Mouse (Mus musculus) cerebellum, adult 11-12 months (tissue): ENCODE data around the gene Cutc.

Experiments used
- DNase-seq: peaks from one replicate; pipeline ENCODE4 v3.0.0; 2022

The Cutc gene

DNA sequence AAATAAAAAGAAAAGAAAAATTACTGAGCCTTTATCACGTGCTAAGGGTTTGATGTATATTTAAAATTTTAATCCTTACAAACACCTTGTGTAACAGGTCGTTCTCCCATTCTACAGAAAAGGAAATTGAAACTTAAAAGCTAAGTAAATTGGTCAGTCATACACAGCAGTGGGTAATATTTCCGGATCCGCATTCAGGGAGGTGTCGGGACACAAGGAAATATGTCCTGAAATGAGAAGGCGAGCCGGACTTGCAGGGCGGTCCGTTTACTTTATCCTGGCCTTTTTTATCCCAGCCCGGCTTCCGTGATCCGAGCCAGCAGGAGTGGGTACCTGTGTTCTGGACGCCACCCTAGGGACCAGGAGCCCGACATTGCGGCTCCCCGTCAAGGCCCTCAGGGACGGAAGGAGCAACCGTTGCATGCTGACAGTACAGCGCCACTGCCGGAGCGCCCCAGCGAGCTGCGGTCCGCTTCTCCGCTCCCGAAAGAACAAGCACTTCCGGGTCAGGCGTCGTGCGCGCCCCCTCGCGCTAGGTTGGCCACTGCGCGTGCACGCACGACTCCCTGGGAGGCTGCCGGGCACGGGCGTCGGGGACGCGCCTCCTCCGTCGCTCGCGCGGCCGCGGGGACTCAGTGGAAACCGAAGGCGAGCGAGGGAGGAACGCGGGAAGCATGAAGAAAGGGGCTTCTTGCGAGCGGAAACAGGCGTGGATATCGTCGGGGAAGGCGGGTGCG is at the start of gene Cutc, which contains the start of gene Cox15:
TSS of gene Cutc (plus strand) at position 508 of the 737 bp plus-strand sequence.
TSS of gene Cox15 (minus strand) at position 512 of the 737 bp plus-strand sequence.
- DNase-seq: peak; percentile 95

DNA sequence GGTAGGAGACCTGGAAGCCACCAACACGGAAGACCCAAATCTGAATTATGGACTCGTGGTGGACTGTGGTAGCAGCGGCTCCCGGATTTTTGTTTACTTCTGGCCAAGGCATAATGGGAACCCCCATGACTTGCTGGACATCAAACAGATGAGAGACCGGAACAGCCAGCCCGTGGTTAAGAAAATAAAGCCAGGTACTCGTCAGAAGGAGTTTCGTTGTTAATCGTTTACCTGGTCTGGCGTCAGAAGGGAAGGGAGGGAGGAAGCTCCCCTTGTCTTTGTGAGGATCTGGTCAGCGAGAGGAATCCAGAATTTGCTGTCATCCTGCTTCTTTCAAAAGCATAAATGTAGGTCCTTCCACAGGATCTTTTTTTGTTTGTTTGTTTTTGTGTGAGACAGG is 48.6 kb upstream of the Cutc start:
- DNase-seq: no peak

DNA sequence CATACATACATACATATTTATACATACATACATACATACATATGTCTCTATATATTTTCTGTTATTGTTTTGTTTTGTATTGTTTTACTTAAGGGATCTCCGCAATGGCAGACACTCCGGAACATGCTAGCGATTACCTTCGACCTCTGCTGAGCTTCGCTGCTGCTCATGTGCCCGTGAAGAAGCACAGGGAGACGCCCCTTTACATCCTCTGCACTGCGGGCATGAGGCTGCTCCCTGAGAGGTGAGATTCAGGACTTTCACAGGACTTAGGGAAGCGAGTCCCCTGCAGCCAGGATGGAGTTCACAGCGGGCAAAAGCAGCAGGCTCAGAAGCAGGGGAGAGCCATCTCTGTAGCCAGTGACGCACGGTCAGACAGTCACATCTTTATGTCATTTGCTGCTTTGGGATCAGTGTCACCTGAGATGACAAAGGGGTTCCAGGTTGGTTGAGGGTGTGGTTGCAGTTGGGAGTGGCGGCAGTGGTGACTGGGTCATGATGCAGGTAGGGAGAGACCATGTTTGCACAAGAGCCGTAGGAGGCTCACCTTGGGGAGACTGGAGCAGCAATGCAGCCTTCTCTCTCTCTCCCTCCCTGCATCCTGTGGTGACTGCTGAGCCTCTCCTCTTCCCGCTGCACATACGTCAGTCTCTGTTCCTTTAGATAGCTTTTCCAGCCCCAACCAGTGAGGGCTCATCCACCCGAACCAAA is 47.9 kb upstream of the Cutc start:
- no peak for DNase-seq

DNA sequence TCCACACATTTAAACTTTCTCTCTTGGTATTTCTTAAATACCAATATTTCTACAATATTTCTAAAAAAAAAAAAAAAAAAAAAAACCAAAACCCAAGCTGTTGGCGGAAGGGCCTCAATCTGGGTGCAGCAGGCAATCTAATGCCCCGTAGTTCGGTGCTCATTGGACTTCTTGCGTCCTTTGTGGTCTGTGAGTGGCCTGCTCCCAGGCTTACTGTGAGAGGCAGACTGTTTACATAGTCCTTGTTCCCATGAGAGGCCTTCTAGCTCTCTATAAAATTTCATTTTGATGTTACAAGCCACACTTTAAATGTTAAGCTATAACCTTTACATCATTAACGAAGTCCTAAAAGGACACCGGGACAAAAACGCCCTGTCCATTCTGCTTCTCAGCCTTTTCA is 44.6 kb upstream of the Cutc start:
- DNase-seq: no peak

DNA sequence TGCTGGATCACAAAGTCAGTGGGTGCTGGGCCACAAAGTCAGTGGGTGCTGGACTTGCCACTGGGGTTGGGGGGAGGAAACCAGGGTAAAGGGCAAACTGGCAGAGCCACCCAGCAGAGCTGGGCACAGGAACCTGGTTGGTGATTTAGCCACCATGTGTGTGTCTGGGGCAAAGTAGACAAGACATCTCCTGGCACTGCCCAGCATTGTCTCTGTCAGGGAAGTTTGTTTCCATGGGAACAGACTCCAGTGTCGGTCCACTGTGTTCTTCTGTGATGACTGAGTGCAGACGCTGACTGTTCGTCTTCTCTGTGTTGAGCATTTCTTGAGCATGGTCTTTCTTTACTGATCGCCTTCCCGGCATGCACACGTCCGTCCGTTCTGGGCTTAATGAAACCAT is 43.5 kb upstream of the Cutc start:
- no peak for DNase-seq

DNA sequence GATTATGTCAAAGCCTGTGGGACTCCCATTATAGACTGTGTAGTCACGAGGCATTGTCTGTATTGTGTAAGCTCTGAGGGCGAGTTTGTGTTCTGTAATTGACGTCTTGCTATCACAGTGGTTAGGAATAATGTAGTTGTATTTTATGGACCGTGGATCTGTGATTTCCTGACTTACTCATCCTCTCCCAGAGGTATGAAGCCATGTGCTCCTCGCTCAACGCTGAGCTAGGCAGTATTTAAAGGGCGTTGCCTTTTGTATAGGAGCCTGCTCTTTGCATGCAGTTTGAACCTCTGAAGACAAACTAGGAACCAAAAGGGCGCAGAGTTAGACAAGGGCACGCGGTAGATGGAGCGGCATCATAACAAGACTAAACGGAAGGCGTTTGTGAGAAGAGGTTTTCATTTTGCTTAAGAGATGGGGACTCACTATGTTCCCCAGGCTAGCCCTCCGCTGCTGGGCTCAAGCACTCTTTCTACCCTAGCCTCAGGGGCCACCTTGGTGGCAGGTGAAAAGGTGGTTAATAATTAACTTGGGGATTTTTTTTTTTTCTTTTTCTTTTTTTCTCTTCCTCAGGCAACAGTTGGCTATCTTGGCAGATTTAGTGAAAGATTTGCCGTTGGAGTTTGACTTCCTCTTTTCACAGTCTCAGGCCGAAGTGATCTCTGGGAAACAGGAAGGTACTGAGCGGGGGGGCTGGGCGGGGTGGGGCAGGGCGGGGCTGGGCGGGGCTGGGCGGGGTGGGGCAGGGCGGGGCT is 41.5 kb upstream of the Cutc start:
- no peak for DNase-seq

DNA sequence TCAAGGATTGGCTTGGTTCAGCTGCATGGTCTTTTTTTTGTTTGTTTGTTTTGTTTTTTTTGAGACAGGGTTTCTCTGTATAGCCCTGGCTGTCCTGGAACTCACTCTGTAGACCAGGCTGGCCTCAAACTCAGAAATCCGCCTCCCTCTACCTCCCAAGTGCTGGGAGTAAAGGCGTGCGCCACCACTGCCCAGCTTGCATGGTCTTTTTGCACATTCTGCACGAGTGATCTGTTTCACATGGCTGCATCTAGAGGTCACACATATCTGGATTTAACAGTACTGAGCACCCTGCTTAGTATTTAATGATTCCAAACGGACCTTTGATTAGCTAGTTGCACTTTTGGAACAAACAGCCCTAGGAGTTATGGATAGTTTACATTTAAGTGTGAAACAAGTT is 40.8 kb upstream of the Cutc start:
- no peak for DNase-seq

DNA sequence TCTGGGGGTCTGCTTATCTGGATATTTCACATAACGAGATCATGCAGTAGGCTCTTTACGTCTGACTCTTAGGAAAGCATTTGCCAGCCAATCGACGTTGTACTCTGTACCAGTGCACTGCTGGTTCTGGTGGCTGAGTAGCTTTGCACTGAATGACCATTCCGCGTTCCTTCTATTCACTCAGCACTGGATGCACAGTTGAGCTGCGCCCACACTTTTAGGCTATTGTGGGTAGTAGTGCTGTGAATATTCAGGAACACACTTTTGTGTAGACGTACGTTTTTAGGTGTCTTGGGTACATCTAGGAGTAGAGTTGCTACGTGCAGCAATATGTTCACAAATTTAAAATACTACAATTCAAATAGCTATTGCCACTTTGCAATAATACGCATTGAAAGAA is 32.7 kb upstream of the Cutc start:
- DNase-seq: no peak

DNA sequence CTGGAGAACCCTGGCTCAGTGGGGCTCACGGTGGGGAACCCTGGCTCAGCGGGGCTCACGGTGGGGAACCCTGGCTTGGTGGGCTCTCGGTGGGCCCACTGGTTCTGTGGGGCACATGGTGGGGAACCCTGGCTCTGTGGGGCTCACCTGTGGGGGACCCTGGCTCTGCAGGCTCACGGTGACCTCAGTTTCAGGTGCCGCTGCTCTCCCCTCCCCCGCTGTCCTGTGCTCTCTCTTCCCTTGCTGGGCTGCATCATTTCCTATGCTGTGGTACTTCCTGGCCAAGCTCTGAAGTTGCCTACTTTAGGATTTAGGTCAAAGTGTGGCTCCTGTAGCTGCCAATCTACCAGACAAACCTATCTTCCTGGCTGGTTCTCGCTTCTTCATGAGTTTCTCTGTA is 29.9 kb upstream of the Cutc start:
- no peak for DNase-seq

DNA sequence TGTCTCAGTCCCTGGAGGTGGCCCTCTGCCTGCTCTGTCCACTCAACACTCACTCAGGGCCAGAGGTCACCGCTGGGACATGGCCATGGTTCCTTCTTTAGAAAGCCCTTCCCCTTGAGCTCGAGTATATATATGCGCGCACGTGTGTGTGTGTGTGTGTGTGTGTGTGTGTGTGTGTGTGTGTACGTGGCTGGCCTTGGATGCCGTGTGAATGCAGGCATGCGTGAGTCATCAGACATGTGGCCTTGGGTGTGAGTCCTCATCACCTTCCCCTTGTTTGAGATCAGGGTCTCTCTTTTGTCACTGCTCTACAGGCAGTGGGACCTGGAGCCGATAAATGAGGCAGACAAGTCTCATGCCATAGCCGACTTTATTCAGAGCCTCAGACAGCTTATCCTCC is 29.3 kb upstream of the Cutc start:
- DNase-seq: no peak

DNA sequence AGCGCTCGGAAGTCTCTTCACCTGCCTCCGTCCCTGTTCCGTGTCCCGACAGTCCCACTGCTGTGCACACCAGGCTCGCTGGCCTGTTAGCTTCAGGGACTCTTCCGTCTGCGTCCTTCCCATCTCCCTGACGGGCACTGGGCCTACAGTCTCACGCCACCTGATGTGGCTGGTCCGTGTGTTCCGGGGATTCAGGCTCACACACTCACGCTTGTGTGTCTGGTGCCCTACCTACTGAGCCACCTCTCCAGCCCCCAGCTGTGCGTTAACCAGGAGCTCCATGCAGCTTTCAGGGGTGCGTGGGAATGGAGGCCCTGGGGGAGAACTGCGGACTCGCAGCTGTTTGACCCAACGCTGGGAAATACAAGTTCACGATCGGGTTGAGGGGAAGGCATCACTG is 28.6 kb upstream of the Cutc start:
- DNase-seq: no peak

DNA sequence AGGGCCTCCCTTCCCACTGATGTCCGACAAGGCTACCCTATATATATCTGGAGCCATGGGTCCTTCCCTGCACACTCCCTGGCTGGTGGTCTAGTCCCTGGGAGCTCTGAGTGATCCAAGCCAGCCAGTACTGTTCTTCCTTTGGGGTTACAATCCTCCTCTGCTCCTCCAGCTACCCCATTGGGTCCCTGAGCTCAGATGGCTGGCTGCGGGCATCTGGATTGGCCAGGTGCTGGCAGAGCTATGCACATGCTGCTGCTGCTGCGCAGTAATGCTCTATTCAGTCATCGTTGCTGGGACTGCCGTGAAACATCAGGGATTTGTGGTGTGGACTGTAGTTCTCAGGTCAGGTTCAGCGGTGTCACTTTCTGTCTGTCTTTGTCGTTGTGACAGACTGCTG is 28.0 kb upstream of the Cutc start:
- DNase-seq: no peak

DNA sequence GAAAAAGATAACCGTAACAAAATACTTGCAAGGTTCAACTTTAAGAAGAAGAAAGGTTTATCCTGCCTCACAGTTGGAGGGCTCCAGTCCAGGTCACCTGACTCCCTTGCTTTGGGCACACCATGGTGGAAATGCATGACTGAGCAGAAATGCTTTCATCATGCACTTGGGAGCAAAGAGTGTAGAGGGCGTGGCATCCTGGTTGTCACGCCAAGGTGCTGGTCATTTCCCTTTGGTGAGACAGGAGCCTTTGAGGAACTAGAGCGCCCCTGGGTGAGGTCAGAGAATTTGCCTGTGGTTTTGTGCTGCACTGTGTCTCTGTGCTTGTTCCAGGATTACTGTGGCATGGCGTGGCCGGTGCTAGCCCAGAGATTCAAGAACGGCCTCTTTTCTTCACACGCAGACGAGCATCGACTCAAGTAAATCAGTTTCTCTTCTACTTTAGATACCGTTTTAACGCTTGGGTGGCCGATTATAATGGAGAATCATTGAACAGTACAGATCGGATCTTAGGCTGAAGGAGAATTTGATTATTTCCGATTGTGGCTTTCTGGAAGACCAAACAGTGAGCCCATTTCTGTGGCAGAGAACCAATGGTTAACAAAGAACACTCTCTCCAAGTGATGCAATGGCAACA is 26.2 kb upstream of the Cutc start:
- DNase-seq: no peak

DNA sequence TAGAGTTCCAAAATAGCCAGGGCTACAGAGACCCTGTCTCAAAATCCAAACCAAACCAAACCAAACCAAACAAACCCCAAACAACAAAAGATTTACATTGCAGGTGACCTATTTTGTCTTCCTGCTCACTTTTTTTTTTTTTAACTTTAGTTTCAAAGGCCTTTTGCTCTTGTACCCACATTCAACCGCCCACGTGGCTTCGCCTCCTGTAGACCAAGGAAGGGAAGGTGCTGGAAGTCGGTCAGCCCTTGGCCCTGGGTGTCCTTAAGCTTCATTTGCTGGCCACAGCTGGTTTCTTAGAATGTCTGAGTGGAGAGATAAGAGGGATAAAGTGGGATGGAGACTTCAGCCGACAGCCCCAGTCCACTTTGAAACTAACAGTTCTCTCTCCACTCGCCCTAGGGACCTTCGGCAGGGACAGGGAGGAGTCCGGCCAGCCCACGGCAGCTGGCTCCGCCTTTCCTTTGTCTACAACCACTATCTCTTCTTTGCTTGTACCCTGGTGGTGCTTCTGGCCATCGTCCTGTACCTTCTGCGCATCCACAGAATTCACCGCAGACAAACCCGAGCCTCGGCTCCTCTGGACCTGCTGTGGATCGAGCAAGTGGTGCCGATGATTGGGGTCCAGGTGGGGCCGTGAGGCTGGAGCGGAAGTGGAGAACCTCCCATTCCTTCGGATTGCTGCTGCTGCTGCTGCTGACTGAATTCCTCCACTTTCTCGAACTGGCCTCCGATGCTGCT is 23.3 kb upstream of the Cutc start:
- no peak for DNase-seq

DNA sequence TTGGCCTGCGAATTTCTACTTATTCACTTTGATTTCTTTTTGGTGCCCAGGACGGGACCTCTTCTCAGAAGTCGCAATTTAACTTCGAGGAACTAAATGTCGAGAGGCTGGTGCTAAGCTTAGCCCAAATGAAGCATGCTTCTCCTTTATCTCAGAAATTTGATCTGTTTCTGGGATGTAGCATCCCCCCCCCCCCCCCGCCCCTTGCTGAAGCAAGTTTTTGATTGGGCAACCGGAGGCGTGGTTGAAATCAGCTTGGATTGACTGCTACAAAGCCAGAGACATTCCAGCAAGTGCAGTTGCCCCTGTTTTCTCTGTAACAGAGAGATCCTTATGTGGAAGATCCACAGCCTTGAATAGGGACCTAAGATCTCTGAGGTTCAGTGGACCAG is 22.8 kb upstream of the Cutc start:
- no peak for DNase-seq

DNA sequence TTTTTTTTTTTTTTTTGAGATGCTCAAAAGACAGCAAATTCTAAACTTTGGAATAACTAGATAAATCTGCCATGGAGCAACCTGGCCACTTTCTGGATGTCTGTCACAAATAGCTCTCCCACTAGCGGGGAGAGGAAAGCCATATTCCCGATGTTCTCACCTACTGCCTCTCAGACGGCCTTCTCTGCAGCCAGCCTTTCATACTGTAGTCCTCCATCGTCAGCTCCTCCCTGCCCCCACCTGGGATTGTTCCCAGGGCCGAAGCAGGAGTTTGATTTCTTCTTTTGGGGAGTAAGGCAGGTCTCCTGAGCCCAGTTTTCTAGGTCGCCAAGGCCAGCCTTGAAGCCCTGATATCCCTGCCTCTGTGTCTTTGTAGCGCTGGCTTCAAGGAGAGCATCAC is 21.6 kb upstream of the Cutc start:
- DNase-seq: no peak

DNA sequence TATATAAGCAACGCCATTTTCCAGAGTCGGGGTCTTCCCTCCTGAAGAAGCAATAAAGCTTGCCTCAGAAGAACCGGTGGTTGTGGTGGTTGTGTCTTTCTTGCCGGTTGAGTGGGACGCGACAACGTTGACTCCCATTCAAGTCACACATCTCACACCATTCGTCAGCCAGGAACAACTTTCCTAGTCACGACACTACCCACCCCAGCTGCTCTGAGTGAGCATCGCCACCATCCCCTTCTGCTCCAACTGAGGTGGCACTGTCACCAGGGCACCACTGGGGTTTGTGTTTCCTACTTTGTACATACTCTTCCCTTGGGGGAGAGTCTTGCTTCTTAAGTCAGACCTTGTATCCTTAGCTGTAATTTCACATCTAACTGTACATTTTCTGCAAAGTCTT is 14.4 kb upstream of the Cutc start:
- no peak for DNase-seq

DNA sequence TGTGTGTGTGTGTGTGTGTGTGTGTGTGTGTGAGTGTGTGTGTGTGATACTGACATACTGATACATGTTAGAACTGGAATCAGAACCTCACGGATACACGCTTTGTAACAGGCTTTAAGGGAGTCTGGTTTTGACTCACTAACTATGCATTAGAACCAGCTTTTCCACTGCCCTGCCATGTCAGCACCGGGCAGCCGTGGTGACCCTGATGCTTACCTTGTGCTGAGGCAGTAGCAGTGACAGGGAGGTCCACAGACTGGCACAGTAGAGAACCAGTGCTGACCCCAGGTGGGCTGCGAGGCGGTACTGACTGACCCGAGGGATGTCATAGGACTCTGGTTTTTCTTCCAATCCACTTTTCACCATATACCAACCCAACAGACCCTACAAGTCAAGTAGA is 9.4 kb upstream of the Cutc start:
- no peak for DNase-seq

DNA sequence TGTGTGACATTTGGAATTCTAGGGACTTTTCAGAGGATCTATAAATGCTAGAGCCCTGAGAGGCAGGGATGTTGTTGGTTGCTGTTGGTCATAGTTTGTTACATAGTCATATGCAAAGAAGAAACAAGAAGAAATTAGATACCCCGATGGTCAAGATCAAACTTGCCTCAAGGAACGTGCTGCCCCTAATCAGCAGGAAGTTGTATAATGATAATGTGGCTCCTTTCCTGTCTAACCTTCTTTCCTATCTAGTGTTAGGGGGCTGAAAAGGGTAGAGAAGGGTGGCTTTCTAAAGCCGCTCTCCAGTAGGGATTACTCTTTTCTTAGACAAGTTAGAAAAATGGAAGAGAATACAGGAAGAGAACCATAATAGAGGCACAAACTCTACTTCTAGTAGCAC is 7.1 kb upstream of the Cutc start:
- DNase-seq: no peak

DNA sequence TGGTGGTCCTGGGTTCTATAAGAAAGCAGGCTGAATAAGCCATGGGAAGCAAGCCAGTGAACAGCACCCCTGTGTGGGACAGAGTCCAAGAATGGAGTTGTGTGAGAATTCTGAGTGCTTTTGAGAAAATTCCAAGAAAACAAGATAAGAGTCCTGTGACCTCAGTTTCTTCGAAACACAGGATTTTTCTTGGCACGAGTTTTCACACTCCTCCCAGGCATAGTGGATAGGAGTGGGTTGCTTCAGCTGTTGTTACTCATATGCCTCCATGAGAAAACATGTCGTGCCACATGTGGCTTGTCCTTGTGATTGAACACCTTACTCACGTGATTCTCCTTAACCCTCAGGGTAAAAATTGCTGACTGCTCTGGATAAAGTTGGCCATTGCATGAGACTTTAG is 4.9 kb upstream of the Cutc start:
- no peak for DNase-seq

DNA sequence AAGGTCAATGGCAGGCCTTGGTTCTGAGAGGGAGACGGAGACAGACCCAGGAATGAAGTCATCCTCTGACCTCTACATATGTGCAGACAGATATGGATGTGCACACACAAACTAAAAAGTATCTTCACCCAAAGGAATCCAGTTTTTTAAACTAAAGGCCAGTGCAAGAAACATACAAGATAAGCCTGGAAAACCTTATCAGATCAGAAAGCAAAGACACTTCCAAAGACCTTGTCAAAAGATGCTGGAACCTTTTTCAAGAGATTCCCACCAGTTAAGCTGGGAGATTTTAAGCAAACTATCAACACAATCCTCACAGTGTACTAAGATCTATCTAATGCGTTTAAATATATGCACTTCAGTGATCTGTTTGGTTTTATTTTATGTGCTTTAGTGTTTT is 2.8 kb upstream of the Cutc start:
- no peak for DNase-seq

DNA sequence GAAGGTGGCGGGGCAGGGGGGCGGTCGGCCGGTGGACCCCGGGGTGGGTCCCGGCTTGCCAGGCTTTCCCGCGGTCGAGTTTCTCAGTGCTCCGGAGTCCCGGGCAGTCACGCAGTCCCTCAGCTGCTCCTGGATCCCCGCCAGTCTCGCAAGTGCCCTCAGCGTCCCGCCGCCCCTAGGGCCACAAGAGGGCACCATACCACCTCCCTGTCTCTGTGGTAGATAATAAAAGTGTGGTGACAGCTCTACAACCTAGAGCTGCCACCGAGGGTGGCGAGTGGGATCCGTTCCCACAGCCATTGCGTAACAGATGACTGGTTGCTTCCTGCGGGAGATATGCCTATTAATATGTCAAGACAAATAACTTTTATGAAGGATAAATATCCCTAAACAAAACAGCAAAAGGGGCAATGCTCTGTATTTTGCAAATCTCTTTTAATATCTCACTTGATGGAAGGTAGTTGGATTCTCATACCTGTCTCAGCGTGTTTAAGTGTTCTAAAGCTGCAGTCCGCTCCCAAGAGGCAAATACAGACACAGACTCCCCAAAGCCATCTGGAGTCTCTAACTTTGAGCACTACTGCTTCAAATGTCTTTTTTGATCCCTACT is 535 bp downstream of the Cutc start:
- DNase-seq: peak; percentile 93
